Mouse (Mus musculus) gastrocnemius, postnatal 4 days (tissue): ENCODE results near the gene BC034090. TPM values are rescaled to one million over a fixed set of nuclear protein-coding genes. Genes with fewer than 3 reads are reported as not detected.

Experiments
- DNase-seq, 2 experiments: peaks; one replicate each; pipeline ENCODE4 v3.0.0; 2021 to 2022; ENCODE audit warnings: low spot score in 2 of 2, mixed read lengths in 2 of 2
- long read RNA-seq, 2 experiments: library from polyadenylated mRNA; stranded (forward); transcript quantifications; one replicate each; pipeline ENCODE4 v2.0.0; 2021
- total RNA-seq, 2 experiments: library from RNA; stranded (reverse); gene quantifications; 2 replicates each; pipeline ENCODE4 v1.2.3; 2021

BC034090 gene
- 10 to 100 TPM; 18.4 to 23.4 TPM for total RNA-seq
- long read RNA-seq, experiment 1, full-length matches to known transcripts: 4 of 12 reads
- long read RNA-seq, experiment 1, partial matches to known transcripts: 5 of 12 reads
- long read RNA-seq, experiment 1, other reads (novel, unspliced or antisense): 3 of 12 reads
- long read RNA-seq, experiment 2, full-length matches to known transcripts: 9 of 17 reads
- long read RNA-seq, experiment 2, partial matches to known transcripts: 5 of 17 reads
- long read RNA-seq, experiment 2, other reads (novel, unspliced or antisense): 3 of 17 reads

GRCm38 (mm10) chr1:155243797-155244770, at the start of gene BC034090:
TSS of gene BC034090 (minus strand) at chr1:155244444.
- DNase-seq: peak; percentile 57 to 77

GRCm38 (mm10) chr1:155293446-155293845, 49.2 kb upstream of the BC034090 start:
- no peak for DNase-seq

GRCm38 (mm10) chr1:155289411-155289810, 45.2 kb upstream of the BC034090 start:
- no peak for DNase-seq

GRCm38 (mm10) chr1:155288033-155288432, 43.8 kb upstream of the BC034090 start:
- no peak for DNase-seq

- DNase-seq: no peak
Observed at GRCm38 (mm10) chr1:155283808-155284207, 39.6 kb upstream of the BC034090 start.

- DNase-seq: peak; percentile 46 to 63
Observed at GRCm38 (mm10) chr1:155281003-155281793, 37.0 kb upstream of the BC034090 start.

GRCm38 (mm10) chr1:155280306-155280705, 36.1 kb upstream of the BC034090 start:
- DNase-seq: no peak

GRCm38 (mm10) chr1:155276381-155277033, 32.3 kb upstream of the BC034090 start:
- no peak for DNase-seq

- no peak for DNase-seq
Observed at GRCm38 (mm10) chr1:155275793-155276192, 31.5 kb upstream of the BC034090 start.

GRCm38 (mm10) chr1:155274976-155275375, 30.7 kb upstream of the BC034090 start:
- DNase-seq: no peak

GRCm38 (mm10) chr1:155272953-155273352, 28.7 kb upstream of the BC034090 start:
- no peak for DNase-seq

- peak in 1 of 2 experiments; percentile 12 for DNase-seq
Observed at GRCm38 (mm10) chr1:155262496-155262895, 18.3 kb upstream of the BC034090 start.

- no peak for DNase-seq
Observed at GRCm38 (mm10) chr1:155254309-155254708, 10.1 kb upstream of the BC034090 start.

GRCm38 (mm10) chr1:155253126-155253525, 8.9 kb upstream of the BC034090 start:
- peak in 1 of 2 experiments; percentile 4 for DNase-seq

GRCm38 (mm10) chr1:155252631-155253121, 8.4 kb upstream of the BC034090 start:
- peak in 1 of 2 experiments; percentile 8 for DNase-seq

GRCm38 (mm10) chr1:155251596-155251995, 7.4 kb upstream of the BC034090 start:
- peak in 1 of 2 experiments; percentile 8 for DNase-seq

- DNase-seq: peak in 1 of 2 experiments; percentile 12
Observed at GRCm38 (mm10) chr1:155250531-155251135, 6.4 kb upstream of the BC034090 start.

GRCm38 (mm10) chr1:155249896-155250295, 5.7 kb upstream of the BC034090 start:
- peak in 1 of 2 experiments; percentile 11 for DNase-seq

GRCm38 (mm10) chr1:155248041-155248440, 3.8 kb upstream of the BC034090 start:
- peak in 1 of 2 experiments; percentile 12 for DNase-seq

GRCm38 (mm10) chr1:155247441-155247840, 3.2 kb upstream of the BC034090 start:
- DNase-seq: peak in 1 of 2 experiments; percentile 12
